Mouse (Mus musculus) liver, postnatal 0 days (tissue): ENCODE measurements around the gene Ngfr. TPM values are rescaled to one million over a fixed set of nuclear protein-coding genes. Genes with fewer than 3 reads are reported as not detected.

Source experiments
- ATAC-seq: fragments of 200-750 bp; cut with Nextera tagmentation; 2 replicates; pipeline ENCODE4 v1.8.0; 2017; ENCODE audit warnings: mild to moderate bottlenecking, moderate library complexity
- DNase-seq: peaks from one replicate; pipeline ENCODE4 v3.0.0-alpha.2; 2016
- H3K27ac ChIP-seq: fragments of 300-500 bp; sonication (generic); 2 replicates; pipeline ENCODE4 v1.5.1; 2014; ENCODE audit warnings: antibody characterized with exemption, moderate library complexity, mild to moderate bottlenecking, low read depth
- H3K27me3 ChIP-seq: fragments of 300-500 bp; sonication (generic); 2 replicates; pipeline ENCODE4 v1.6.1; 2014; ENCODE audit warnings: low read length, control low read depth, mixed read lengths; ENCODE audit not compliant: insufficient read depth
- H3K36me3 ChIP-seq: fragments of 300-500 bp; sonication (generic); replicated peaks from 2 replicates; pipeline ENCODE4 v1.6.1; 2014; ENCODE audit warnings: mild to moderate bottlenecking, control low read depth, low read length, moderate library complexity, mixed read lengths; ENCODE audit not compliant: insufficient read depth
- H3K4me1 ChIP-seq: fragments of 300-500 bp; sonication (generic); 2 replicates; pipeline ENCODE4 v1.6.1; 2014; ENCODE audit warnings: antibody characterized with exemption, mild to moderate bottlenecking, control low read depth; ENCODE audit not compliant: insufficient read depth
- H3K4me2 ChIP-seq: fragments of 300-500 bp; sonication (generic); 2 replicates; pipeline ENCODE4 v1.6.1; 2014; ENCODE audit warnings: low read depth, mild to moderate bottlenecking, low read length, moderate library complexity, mixed read lengths
- H3K4me3 ChIP-seq: fragments of 300-500 bp; sonication (generic); 2 replicates; pipeline ENCODE4 v1.5.1; 2014; ENCODE audit warnings: low read depth, low read length
- H3K9ac ChIP-seq: fragments of 300-500 bp; sonication (generic); replicated peaks from 2 replicates; pipeline ENCODE4 v1.6.1; 2014; ENCODE audit warnings: mild to moderate bottlenecking, moderate library complexity
- H3K9me3 ChIP-seq: fragments of 300-500 bp; sonication (generic); 2 replicates; pipeline ENCODE4 v1.6.1; 2016; ENCODE audit warnings: mild to moderate bottlenecking, control low read depth, low read length, mixed read lengths
- CTCF ChIP-seq: sonication (generic); IDR thresholded peaks from 2 replicates; pipeline ENCODE4 v1.5.1; 2016; ENCODE audit warnings: antibody characterized with exemption, low read depth
- EP300 ChIP-seq: IDR thresholded peaks from 2 replicates; pipeline ENCODE4 v1.6.1; 2016; ENCODE audit warnings: antibody characterized with exemption, low read depth, mild to moderate bottlenecking
- WGBS: fragments of 180-500 bp; shearing (Covaris S2); extraction: QIAGEN DNeasy Blood & Tissue Kit; methylation state at CpG from one replicate; pipeline ENCODE4 v1.1.7; 2014; ENCODE audit not compliant: insufficient replicate concordance; 5-methylcytosine and 5-hydroxymethylcytosine counted together
- polyA plus RNA-seq: library from polyadenylated mRNA; unstranded; fragments of >200 nt; fragmentation: Nextera tagmentation; extraction: Ambion mirVana; gene quantifications from 2 replicates; pipeline ENCODE4 v1.2.1, GENCODE M21; 2015

The Ngfr gene
- polyA plus RNA-seq, 1 experiment from 2014 or later, result 1.7 TPM

DNA sequence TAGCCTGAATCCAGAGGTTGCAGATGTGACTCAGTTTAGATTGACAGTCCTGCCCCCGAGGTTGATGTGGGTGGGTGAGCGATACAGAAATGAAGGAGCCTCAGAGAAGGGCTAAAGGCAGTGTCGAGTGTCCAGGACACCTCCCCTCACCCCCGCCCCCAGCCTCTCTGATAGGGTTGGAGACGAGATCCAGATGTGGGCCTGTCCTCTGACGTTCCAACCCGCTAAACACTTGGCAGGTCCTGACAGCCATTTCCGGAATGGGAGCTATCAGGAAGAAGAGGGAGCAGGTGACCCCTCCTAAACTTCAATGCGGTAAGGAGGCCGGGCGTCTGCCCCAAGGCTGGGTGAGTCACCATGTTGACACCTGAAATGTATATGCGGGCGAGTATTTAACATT, 11.7 kb downstream of the Ngfr start:
- Histone ChIP-seq H3K27ac (no peak overlapping the region), H3K4me1 (no peaks in the 10 kb centered on the region), H3K36me3 (no peaks in the 10 kb centered on the region), H3K4me3 (no peak overlapping the region), H3K27me3 (peaks cover 32% of the 10 kb centered on the region), H3K9ac (no peak overlapping the region), H3K9me3 (no peaks in the 10 kb centered on the region), H3K4me2 (no peak overlapping the region)
- WGBS, result 45% methylated on average over 13 of the region's 13 CpGs
- DNase-seq (no peak), ATAC-seq (no peak)
- TF ChIP-seq EP300 (no peak), CTCF (no peak)

DNA sequence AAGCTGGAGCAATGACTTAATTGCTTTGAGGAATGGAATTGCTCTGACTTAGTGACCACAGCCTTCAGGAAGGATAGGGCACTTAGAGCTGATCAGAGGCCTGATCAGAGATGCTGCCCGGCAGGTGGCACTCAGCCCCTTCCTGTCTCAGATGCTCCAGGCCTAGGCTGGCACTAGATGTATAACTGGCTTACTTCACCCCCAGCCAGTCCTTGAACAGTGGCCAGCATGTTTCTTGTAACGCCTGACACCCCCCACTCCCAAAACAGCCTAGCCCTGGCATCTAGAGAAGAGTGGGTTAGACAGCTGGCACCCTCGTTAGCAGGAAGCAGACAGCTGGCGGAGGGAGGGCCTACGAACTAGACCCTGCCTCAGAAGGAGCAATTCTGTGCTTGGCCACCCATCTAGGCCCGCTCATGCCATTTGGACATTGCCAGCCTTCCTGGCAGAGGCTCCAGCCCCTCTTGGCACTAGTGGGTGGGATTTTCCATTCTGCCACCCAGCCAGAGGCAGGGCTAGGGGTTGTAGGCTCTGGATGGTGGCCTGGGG, 12.7 kb downstream of the Ngfr start:
- H3K27ac ChIP-seq, result no peak overlapping the region
- H3K36me3 ChIP-seq, result no peaks in the 10 kb centered on the region
- peaks cover 34% of the 10 kb centered on the region for H3K27me3 ChIP-seq
- no peak overlapping the region for H3K4me3 ChIP-seq
- TF ChIP-seq CTCF (no peak), EP300 (no peak)
- no peak for ATAC-seq
- no peak overlapping the region for H3K4me2 ChIP-seq
- H3K4me1 ChIP-seq, result no peaks in the 10 kb centered on the region
- no peak for DNase-seq
- H3K9me3 ChIP-seq, result no peaks in the 10 kb centered on the region
- no peak overlapping the region for H3K9ac ChIP-seq
- WGBS, result 80% methylated on average over 6 of the region's 6 CpGs

DNA sequence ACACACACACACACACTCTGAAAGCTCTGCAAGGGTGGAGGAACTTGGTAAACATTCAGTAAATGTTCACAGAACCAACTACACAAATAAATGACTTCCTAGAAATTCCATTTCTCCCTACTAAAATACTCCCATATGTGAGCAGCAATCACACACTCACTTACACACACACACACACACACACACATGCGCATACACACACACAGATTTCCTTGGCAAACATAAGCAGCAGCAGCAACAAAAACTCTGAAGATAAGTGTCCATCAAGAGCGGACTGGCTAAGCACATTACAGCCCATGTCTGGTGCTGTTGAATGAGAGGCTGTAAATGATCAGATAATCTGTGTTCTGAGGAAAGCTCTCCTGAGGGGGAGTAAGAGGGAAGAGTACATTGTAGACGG, 15.3 kb downstream of the Ngfr start:
- TF ChIP-seq EP300, result no peak
- no peak overlapping the region for H3K4me3 ChIP-seq
- no peak overlapping the region for H3K9ac ChIP-seq
- 52% methylated on average over 3 of the region's 3 CpGs for WGBS
- ATAC-seq (no peak), DNase-seq (no peak)
- no peak overlapping the region for H3K4me2 ChIP-seq
- H3K27ac ChIP-seq, result no peak overlapping the region
- no peaks in the 10 kb centered on the region for H3K36me3 ChIP-seq
- H3K27me3 ChIP-seq, result peaks cover 18% of the 10 kb centered on the region; the same call in 1 of the 2 replicates
- no peaks in the 10 kb centered on the region for H3K9me3 ChIP-seq
- no peaks in the 10 kb centered on the region for H3K4me1 ChIP-seq

DNA sequence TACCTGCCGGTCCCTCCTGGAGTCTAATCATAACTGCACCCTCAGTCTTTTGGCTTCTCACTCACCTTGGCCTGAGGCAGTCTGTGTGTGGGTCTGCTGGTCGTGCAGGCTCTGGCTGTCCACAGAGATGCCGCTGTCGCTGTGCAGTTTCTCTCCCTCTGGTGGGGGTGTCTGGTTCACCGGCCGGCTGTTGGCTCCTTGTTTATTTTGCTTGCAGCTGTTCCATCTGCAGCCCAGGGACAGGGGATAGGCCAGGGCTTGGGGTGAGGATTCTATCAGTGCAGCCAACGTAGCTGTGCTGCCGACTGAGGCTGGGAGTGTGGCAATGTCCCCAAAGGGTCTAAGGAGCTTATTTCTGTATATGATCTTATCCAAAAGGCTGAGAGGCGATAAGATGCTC, 15.8 kb downstream of the Ngfr start:
- H3K9me3 ChIP-seq, result no peaks in the 10 kb centered on the region
- H3K27me3 ChIP-seq, result peaks cover 18% of the 10 kb centered on the region; the same call in 1 of the 2 replicates
- no peak overlapping the region for H3K9ac ChIP-seq
- H3K4me2 ChIP-seq, result no peak overlapping the region
- H3K4me3 ChIP-seq, result no peak overlapping the region
- no peaks in the 10 kb centered on the region for H3K36me3 ChIP-seq
- 40% methylated on average over 9 of the region's 9 CpGs for WGBS
- H3K4me1 ChIP-seq, result no peaks in the 10 kb centered on the region
- TF ChIP-seq EP300 (no peak), CTCF (no peak)
- no peak for ATAC-seq
- no peak for DNase-seq
- H3K27ac ChIP-seq, result no peak overlapping the region

DNA sequence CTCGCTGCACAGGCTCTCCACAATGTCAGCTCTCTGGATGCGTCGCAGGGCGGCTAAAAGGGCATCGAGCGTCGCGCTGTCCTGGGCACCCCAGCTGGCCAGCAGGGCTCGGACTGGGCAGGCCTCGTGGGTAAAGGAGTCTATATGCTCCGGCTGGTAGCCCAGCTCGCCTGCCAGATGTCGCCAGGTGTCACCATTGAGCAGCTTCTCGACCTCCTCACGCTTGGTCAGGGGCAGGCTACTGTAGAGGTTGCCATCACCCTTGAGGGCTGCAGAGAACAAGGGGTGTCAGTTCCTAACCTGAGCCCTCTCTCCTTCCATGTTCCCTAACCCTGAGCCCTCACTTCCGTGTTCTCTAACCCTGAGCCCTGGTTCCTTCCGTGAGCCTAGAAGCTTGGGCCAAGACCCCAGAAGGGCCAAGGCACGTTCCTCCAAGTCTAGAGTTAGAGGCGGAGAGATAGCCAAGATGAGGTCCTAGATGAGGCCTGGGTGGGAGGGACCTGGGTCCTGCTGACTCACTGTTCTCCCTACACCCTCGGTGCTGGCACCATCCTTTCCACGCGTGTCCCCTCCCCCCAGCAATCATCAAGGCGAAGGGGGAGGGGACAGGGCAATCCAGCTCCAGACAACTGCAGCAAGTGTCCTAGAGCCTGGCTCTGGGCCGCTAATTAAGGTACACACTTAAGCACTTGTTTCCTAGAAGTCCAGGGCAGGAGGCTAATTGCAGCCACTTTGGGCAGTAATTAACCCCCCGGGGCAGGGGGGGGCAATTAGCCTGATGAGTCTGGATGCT, 16.5 kb downstream of the Ngfr start:
- TF ChIP-seq EP300 (no peak), CTCF (peak; percentile 25; the same call in 1 of the 2 replicates)
- Histone ChIP-seq H3K4me1 (no peaks in the 10 kb centered on the region), H3K27ac (no peak overlapping the region), H3K9ac (no peak overlapping the region), H3K9me3 (no peaks in the 10 kb centered on the region), H3K27me3 (peaks cover 18% of the 10 kb centered on the region; the same call in 1 of the 2 replicates), H3K4me3 (no peak overlapping the region), H3K4me2 (no peak overlapping the region), H3K36me3 (no peaks in the 10 kb centered on the region)
- DNase-seq (no peak), ATAC-seq (no peak)
- WGBS, result 54% methylated on average over 25 of the region's 25 CpGs

DNA sequence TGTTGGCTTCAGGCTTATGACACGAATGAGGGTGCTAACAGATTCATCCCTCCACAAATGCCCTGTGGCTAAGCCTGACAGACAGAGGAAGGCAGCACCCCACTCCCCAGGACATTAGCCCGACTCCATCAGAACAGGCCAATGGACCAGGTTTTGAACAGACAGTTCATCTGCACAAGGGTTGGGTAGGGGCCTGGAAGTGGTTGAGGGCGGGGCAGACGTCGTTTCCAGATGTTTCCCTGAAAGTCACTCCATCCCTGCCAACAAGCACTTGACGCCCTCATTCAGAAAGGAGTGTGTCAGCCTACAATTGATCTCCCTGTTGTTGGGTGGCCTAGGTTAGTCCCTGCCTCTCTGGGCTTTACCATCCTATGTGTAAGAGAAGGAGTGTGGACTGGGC, 17.6 kb downstream of the Ngfr start:
- TF ChIP-seq EP300 (no peak), CTCF (no peak)
- no peaks in the 10 kb centered on the region for H3K4me1 ChIP-seq
- DNase-seq (no peak), ATAC-seq (no peak)
- H3K36me3 ChIP-seq, result no peaks in the 10 kb centered on the region
- 76% methylated on average over 6 of the region's 6 CpGs for WGBS
- no peak overlapping the region for H3K9ac ChIP-seq
- peaks cover 15% of the 10 kb centered on the region; the same call in 1 of the 2 replicates for H3K27me3 ChIP-seq
- no peak overlapping the region for H3K27ac ChIP-seq
- no peak overlapping the region for H3K4me2 ChIP-seq
- no peak overlapping the region for H3K4me3 ChIP-seq
- no peaks in the 10 kb centered on the region for H3K9me3 ChIP-seq
